Mouse (Mus musculus): ENCODE measurements at regions not wholly inside any gene's neighbourhood (a gene's known extent, or its start where the extent isn't known, plus 50 kb on each side); places are given as distances from the start of the nearest gene placed in this dataset.

- TF ChIP-seq CTCF (IDR thresholded peaks at IDR 0.05; ENCODE audit: extremely low read depth, insufficient read depth, low read length): peak; percentile 62
- no peak for TF ChIP-seq POLR2A (IDR thresholded peaks at IDR 0.05; ENCODE audit: extremely low read depth, insufficient read depth, low read length)
These were observed 56.5 kb upstream of the Pax1 start for GRCm38 (mm10) chr2:147305262-147305661.
